Mouse (Mus musculus): ENCODE measurements around the gene Stx7.
"Not testable (repeated sequence)": the region's sequence is repeated elsewhere in the genome, so short reads cannot be mapped to it uniquely, and the experiment has no call there.

Stx7 gene

DNA sequence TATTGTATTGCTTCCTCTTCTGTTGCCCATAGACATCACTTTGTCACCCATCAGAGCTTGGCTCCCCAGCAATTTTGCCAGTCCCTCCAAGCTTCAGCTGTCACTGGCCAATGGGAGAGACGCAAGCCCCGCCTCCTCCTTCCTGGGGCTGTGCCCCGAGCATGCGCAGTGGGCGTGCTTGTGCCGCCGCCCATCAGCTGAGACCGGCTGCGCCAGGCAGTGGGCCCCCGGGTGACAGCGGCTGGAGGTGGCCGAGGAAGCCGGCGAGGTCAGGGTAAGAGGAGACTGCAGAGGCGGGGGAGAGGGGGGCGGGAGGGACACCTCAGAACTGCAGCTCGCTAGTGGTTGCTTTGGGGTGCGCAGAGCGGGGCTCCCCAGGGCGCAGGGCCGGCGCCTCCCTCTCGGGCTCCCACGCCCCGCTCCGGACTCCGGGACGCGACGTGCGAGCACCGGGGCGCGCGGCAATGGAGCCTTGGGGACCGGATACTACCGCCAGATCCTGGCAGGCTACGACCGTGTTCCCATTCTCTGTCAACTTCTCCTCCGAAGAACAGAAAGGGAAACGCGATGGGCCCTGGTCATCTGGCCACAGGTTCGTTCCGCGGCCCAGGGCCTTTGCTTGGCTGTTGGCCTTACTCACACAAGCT, at the start of gene Stx7:
TSS of gene Stx7 (plus strand) at position 168 of the 647 bp plus-strand sequence.
- peak; percentile 94 to 97 for DNase-seq (ENCODE audit: low spot score in 2 of 2)

DNA sequence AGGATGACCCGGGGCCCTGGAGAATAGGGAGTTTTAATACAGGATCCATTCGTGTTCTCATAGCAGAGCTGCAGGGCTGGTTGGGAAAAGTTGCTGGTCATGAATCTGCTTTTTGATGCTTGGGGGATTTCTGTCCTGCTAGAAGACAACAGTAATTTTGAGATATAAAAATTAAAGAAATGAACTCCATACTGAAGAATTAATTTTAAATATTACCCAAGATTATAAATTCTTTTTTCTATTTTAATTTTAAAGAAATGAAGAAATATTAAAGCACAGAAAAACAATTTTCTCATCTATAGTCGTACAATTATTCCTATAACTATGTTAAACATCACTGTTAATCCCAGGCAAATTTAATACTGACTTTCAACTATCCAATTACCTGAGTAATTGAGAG, 47.3 kb upstream of the Stx7 start, which contains the start of gene Taar8c:
TSS of gene Taar8c (minus strand) at position 101 of the 400 bp plus-strand sequence.
- DNase-seq (ENCODE audit: low spot score in 2 of 2), result not testable (repeated sequence)

DNA sequence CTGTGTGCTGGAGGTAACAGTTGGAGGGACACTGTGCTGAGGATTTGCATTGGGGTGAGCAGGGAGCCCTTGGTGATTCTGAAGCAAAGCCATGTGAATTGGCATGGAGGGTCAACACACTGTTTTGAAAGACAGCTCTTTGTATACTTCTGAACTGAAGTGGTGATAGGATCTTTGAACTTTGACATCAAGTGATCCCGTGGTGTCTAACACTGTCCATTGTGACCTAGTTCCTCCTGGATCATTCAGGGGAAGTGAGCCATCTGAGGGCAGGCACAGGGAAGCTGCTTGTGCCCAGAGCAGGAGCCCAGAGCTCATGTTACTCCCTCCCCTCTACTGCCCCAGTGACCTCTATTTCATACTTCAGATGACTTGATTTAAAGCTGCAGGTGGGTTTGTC, 45.8 kb upstream of the Stx7 start:
- not testable (repeated sequence) for DNase-seq (ENCODE audit: low spot score in 2 of 2)

DNA sequence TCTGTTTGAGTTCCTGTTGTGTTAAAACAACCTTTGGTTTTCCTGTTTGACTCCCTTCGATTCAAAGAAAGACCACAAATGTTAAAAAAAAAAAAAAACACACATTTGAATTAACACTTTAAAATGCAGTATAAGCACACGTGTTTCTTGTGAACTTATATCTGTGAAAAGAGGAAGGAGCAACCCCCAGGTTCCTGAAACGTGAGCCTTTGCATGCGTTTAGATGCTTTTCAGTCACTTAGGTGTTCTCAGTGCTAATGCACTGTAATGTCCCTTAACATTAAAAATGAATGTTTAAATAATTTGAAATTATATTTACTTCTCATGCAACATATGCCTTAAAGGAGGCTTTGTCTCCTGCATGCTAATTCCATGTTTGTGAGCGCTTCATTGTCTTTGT, 41.4 kb upstream of the Stx7 start:
- DNase-seq (ENCODE audit: low spot score in 2 of 2), result no peak

DNA sequence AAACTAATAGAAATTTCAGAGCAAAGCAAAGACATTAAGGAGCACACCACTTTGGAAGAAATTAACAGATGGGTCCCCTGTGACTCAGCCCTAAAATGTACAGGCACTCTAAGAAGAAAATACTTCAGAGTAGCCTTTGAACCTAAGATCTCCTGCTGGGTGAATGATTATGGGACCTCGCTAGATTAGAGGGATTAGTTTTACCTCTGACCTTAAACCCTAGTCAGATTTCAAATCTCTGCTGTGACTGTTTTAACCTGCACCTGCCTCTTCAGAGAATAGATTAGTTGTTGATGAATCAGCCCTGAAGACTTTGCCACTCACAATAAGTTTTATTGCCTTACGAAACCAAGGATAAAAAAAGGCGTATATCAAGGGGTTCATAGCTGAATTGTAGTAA, 40.9 kb upstream of the Stx7 start:
- DNase-seq (ENCODE audit: low spot score in 2 of 2), result no peak

DNA sequence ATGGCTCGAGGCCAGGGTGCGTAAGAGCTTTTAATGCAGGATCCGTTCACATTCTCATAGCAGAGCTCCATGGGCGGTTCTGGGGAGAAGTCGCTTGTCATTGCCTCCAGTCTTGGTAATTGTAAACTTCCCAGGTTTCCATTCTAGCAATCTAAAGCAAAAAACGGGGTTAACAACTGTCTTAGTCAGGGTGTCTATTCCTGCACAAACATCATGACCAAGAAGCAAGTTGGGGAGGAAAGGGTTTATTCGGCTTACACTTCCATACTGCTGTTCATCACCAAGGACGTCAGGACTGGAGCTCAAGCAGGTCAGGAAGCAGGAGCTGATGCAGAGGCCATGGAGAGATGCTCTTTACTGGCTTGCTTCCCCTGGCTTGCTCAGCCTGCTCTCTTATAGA, 39.7 kb upstream of the Stx7 start, which contains the start of gene Taar9:
TSS of gene Taar9 (minus strand) at position 101 of the 400 bp plus-strand sequence.
- not testable (repeated sequence) for DNase-seq (ENCODE audit: low spot score in 2 of 2)

DNA sequence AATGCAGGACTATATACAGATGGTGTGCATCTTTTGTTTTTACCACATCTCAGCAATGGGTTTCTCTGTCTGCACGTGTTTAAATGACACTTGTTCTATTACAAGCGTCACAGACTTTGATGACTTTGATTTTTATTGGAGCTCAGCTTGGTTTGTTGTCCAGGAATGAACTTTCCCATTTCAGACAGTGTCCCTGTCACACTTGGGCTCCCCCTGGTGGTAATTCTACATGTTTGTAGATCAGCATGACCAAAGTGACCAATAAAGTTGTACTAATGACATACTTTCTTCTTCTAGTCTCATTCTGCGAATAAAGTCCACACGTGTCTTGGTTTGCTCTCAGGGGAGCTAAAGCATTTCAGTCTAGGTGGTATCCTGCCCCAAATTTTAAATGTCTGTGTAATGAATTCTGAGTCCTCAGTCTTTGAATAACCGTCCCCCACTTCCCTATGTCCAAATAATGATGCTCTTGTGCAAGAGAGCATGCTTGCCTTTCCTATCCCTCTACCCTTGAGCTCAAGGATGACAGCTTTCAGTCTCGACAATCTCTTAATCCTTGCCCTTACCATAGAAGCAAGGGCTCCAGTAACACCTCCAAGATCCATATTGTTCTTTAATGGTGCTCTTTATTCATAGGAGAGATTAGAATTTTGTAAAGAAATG, 37.9 kb upstream of the Stx7 start:
- peak in 1 of 2 experiments; percentile 18 for DNase-seq (ENCODE audit: low spot score in 2 of 2)

DNA sequence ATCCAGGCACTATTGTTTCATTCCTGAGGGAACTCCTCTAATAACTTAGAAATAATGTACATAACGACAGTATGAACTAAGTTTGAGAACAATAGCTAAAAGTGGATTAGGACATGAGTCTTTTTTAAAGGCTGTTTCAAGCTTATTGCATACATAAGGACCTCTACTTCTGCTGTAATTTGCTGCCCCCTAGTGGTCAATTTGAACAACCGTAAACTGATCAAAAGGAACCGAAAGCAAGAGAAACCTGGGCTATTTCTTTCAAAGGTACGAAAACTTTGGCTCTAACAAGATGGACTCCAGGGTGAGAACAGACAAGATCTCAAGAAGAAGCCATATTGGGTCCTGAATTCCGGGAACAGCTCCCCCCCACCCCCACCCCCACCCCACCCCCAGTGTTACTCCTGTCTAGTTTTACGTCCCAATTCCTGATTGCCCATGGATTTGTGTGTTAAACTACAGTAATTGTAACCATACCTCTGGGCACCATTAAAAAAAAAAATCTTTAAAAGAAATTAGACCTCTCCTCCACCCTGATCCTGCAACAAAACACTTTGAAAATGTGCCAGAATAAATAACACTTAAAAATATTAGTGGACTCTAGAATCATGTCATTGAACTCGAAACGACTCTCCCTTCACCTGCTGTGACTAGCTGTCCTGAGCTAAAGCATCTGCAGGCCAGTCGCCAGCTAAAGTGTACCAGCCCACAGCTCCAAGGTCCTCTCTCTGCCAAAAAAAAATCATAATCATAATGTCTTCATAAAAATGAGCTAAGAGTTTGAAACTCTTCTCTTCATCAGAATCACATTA, 17.4 kb upstream of the Stx7 start:
- peak; percentile 55 to 76 for DNase-seq (ENCODE audit: low spot score in 2 of 2)

DNA sequence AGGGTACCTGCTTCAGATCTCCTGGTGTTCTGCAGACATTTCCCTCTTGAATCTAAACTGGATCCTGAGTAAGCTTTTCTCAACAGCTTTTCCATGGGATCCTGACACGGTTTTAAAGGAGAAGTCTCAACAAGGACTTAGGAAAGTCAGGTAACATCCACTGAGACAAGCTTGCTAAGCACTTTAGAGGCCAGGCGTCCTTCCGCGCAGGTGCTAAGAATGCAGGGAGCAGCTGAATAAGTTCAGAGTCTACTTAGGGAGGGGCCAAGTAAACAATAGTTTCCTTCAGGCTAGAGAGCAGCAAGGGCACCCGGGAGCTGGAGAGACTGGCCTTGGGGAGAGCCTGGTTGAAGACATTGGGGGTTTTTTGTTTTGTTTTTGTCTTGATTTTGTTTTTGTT, 16.8 kb upstream of the Stx7 start:
- no peak for DNase-seq (ENCODE audit: low spot score in 2 of 2)

DNA sequence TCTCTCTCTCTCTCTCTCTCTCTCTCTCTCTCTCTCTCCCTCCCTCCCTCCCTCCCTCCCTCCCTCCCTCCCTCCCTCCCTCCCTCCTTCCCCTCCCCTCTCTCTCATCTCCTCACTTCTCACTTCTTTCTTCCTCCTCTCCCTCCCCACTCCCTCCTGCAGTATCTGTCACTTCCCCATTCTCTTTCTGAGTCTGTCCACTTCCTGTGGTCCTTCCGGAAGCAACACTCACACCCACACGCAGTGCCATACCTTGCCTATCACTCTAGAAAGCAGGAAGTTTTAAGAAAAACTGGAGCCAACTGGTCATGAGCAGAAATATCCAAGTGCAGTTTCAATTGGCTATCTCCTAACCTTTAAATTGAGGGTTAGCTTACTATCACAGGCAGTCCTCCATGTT, 16.0 kb upstream of the Stx7 start:
- DNase-seq (ENCODE audit: low spot score in 2 of 2), result no peak

DNA sequence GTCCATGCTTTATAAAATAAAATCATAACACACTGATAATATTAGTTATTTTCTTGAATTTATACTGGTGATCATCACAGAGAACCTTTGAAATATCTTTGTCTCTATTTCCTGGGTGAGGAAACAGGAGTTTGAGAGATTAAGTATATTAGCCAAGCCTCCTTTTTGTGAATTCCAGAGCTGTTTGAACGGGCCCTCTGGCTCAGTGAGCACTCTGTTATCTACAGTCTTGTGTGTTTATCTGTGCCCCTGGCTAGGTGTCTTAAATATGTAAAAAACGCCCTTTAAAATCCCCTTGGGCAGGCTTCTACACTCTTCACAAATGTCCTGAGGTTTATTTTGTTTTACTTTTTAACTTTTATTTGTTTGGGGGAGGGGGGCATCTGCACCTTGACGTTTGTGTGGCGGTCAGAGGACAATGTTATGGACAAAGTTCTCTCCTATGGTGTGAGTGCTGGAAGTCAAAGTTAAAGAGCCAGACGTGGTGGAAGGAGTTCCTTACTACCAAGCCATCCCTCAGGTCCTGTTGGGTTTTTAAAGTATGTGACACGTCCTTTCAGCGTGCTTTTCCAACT, 14.9 kb upstream of the Stx7 start:
- DNase-seq (ENCODE audit: low spot score in 2 of 2), result no peak

DNA sequence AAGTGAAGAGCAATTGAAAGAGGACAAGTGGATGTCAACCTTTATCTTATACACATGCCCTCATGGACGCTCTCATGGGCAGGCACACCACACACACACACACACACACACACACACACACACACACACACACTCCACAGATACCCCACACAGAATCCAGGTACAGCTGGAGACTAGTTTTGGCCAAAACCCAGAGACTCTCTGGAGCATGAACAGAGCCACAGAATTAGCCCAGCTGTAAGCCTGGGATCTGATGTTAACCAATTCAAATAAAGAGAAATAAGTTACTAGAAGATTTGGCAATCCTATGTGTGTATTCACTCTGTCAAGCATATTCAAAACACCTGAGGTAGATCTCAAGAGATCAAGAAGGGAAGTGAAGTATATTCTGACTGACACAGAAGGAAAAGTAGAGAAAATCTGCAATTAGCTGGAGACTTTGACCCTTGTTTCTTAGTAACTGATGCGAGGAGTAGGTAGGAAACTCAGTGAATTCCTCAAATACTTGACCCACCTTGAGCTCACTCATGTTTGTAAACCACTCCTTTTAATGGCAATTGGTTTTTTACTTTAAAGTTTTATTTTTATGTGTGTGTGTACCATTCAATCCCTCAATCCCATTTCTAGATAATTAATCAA, 10.4 kb upstream of the Stx7 start:
- no peak for DNase-seq (ENCODE audit: low spot score in 2 of 2)

DNA sequence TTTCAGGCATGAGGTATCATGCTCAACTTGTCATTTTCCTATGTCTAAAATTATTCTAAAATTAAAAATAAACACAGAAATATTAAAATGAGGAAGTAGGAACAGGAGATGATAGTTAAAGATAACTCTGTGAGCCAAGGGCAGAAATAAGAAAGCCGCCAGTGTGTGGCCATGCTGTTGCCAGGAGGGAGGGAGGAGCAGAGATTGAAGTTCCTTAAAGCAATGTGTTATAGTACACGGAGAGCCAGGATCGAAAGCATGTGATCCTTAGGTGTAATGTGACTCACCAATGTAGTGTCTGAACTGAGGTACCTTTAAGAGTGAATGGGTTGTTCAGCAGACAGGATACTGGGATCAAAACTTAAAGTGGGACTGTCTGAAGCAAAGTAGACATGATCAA, 6.4 kb upstream of the Stx7 start:
- DNase-seq (ENCODE audit: low spot score in 2 of 2), result no peak

DNA sequence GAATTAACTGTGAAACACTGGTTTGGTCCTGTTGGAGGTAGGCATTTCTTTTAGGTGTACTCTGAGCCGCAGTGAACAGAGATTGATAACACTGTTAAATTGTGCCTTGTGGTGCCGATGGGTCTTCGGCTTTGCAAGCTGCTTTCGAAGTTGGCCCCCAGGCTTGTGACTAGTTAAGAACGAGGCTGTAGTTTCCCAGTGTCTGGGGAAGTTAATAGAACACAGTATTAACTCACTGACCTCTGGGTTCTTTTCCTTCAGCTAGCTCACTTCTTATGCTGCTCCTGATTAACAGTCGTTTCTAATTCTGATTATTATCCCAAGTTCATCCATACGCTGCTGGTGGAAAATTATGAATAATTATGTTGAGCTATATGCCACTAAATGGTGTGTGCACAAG, 984 bp downstream of the Stx7 start:
- DNase-seq (ENCODE audit: low spot score in 2 of 2), result no peak

DNA sequence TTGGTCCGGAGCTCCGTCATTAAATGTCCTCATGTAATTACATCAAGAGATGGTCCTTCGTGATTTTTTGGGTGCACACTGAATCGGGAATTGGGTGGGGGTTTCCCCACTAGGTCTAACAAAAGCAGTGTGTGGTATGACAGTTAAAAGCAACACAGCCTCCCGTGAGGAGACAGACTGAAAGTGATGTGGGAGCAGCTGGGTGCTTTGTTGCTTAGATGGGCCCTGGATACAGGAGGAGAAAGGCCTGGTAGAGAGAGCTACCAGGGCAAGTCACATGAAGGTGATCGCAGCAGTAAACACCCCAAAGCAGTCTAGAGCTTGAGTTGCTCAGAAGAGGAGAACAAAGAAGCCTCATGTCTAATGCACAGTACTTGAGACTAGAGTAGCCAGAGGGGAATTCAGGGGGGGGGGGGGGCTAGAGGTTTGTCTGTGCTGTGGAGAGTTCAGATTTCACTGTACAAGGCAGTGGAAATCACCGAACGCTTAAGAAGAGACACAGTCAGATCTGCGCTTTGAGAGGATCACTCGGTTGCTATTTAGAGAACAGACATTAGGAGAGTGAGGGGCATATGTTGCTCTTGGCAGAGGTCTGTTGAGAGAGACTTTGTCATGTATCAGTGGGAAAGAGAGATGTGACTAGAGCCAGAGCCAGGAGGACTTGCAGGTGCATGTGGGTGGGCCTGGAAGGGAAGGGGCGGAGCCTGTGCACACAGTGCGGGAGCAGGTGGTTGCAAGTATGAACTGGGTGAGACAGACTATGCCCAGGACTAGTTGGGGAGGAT, 9.6 kb downstream of the Stx7 start:
- peak; percentile 36 to 69 for DNase-seq (ENCODE audit: low spot score in 2 of 2)

DNA sequence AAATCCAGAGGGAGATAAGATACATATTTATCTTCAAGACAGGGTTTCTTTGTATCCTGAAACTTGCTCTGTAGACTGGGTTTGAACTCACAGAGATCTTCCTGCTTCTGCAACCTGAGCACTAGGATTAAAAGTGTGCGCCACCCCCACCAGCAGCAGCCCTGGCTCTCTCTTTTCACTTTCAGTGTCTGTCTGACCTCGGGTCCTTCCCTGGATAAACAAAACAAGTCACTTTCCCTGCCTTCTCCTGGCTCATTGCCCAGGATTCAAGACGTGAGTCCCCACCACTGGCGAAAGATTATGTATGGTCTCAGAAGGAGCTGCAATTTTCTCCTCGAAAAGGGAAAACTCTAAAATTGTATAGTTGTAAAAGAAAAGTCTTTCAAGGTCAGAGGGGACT, 10.5 kb downstream of the Stx7 start:
- DNase-seq (ENCODE audit: low spot score in 2 of 2), result no peak

DNA sequence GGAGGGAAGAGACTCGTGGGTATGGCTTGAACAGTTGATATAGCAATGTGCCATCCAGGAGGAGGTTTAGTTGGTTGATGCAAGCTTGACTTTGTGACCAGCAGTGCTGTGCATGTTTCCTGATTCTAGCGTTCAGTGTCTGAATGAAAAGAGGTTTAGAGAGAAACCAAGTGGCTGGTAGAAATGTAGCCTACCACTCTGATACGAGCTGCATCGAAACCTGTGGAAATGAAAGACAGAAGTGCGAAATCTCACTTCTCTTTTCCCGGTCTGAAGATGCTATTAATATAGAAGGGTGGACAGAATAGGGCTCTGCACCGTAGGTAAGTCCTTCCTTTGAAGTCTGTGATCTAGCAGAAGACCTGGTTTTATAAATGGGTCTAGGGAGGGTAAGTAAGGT, 11.2 kb downstream of the Stx7 start:
- DNase-seq (ENCODE audit: low spot score in 2 of 2), result no peak

DNA sequence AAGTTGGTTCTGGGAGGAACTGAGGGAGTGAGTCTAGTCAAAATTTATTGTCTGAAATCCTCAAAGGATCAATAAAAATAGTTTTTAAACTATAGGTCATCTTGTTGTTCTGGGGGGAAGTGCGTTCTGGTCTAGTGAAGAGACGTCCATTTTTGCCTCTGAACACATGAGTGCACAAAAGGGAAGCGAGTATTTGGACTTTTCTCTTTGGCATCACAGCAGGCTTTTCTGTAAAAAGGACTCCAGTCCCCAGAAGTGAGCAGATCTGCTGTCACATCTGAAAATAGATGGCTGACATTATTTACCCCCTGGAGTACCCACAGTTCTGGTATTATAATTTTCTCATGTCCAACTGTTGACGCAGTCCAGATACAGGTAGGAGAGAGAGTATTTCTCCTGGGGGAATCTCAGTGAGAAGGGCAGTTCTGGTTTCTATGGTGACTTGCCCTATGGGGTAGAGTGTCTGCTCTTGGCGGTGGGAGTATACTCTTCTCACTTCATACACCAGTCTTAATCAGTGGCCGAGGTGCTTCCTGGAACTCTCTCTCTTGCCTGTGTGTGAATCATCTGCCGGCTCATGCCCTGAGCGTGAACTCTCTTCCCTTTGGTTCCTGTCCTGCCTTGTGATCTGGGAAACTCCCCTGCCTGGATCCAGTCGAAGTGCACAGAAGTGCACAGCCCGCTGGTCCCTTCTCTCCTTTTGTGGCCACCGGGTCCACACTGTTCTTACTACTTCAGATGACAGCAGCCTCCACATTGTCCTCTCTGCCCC, 15.2 kb downstream of the Stx7 start:
- peak in 1 of 2 experiments; percentile 65 for DNase-seq (ENCODE audit: low spot score in 2 of 2)

DNA sequence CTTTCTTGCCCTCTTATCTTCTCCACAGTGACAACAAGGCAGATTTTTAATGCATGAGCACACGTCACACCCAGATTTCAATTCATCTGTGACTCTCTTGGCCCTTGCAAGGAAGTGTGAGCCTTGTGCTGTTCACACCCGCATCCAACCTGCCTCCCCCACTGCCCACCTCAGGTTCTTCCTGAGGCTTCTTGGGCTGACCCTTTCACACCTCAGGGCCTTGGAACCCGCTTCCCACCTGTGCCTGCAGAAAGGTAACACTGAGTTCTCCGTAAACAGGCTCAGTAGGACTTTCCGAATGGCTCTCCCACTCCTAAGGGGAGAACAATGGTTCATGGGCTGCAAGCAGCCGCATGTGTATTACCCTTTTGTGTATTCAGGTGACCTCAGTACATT, 15.8 kb downstream of the Stx7 start:
- DNase-seq (ENCODE audit: low spot score in 2 of 2), result no peak

DNA sequence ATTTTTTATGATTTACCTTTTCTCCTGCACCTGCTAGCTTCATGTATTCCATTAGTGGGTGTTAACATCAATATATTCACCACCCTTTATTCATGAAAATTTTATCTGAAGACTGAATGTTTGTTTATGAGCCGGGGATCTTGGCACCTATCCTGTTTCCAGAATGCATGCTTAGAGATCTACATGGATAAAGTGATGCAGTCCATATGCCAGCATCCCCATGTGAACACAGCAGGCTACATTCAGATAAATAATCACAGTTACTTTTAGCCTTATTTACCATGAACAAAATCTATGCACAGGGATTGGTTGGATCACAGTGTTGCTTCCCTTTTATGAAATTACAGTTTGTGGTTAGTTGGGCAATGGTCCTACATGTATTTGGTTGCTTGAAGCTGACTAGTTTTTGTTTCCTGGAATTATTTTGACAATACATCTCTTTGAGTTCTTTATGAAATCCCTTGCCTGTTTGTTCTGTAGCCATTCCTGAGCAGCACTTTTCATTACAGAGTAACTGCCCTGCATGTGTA, 16.5 kb downstream of the Stx7 start:
- DNase-seq (ENCODE audit: low spot score in 2 of 2), result no peak
